Mouse (Mus musculus) liver, adult 2 months (tissue): ENCODE data around the gene Retnlb.

Experiments used
- CTCF ChIP-seq: fragments of 200-500 bp; IDR thresholded peaks from 2 replicates; pipeline ENCODE4 v1.5.1; 2011; ENCODE audit warnings: low read depth, low read length, control low read depth
- POLR2A ChIP-seq: fragments of 200-500 bp; IDR thresholded peaks from 2 replicates; pipeline ENCODE4 v1.6.1; 2011; ENCODE audit warnings: low read length, control low read depth; ENCODE audit not compliant: insufficient read depth; ENCODE audit errors: extremely low read depth

DNA sequence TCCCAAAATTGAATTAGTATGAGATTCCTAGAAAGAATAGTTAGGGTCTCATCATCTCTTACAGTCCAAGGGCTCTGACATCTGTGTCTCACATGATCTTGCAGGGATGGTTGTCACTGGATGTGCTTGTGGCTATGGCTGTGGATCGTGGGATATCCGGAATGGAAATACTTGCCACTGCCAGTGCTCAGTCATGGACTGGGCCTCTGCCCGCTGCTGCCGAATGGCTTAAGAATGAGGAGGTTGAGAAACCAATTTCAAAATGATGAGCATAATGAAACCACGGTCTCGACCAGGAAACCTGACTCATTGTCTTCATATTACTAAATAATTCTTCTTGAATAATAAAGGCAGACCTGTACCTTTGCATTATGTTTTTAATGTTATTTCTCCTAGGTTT lies 1.9 kb downstream of the Retnlb start:
- TF ChIP-seq POLR2A (no peak), CTCF (no peak)
